Mouse (Mus musculus) R1 (cell line): ENCODE data around the gene Usp24.

ENCODE experiments used
- DNase-seq: peaks from one replicate; pipeline ENCODE4 v3.0.0-alpha.2; 2018; ENCODE audit warnings: low read depth, low spot score

The Usp24 gene

DNA sequence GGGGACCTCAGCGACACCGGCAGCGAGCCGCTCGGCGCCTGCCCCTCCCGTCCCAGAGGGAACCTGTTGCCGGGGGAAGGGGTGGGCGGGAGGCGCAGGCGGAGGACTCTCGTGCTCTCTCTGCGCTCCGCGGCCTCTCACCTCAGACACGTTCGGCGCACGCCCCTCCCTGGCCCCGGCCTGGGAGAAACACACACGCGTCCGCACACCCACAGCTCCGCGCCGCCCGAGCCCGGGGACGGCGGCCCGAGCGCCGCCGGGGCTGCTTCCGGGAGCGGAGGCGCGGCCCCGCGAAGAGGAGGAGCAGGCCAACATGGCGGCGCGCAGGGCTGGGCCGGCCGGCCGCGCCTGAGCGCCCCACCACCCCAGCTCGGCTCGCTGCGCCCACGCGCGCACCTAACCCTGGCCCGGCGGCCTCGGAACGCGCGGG is at the start of gene Usp24:
Gene Usp24, plus strand, starts transcription at position 293 of the 430 bp plus-strand sequence.
- DNase-seq: peak; percentile 64

- DNase-seq: no peak
Observed at GRCm38 (mm10) chr4:106276937-106277336, 39.1 kb upstream of the Usp24 start.

GRCm38 (mm10) chr4:106279177-106279576 is 36.8 kb upstream of the Usp24 start:
- no peak for DNase-seq

DNA sequence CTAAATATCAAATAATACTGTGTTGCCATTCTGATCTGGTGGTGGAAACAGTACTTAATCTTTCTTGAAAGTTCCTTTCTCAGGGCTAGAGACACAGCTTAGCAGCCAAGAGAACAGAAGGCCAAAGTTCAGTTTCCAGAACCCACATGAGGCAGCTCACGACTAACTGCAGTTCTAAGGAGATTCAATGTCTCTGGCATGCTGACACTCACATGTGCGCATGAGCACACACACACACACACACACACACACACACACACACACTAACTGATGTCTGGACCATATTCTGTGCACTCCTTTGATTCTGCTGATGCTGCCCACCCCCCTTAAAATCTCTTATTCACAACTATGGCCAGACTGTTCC is 34.9 kb upstream of the Usp24 start:
- no peak for DNase-seq

GRCm38 (mm10) chr4:106281492-106282122 is 34.4 kb upstream of the Usp24 start:
- peak; percentile 21 for DNase-seq

DNA sequence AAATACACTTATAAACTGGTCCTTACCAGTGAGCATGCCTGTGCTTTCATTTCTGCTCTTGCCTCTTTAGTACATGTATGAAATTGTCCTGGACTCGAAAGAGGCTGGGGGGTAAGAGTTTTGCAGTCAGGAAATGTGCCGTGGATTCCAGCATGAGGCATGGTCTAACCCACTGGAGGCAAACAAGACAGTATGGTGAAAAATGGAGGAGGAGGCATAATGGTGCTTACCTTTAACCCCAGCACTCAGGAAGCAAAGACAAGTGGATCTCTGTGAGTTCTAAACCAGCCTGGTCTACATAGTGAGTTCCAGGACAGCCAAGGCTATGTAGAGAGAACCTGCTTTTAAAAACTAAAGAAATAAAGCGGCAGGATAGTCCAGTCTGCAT is 33.9 kb upstream of the Usp24 start:
- DNase-seq: no peak

DNA sequence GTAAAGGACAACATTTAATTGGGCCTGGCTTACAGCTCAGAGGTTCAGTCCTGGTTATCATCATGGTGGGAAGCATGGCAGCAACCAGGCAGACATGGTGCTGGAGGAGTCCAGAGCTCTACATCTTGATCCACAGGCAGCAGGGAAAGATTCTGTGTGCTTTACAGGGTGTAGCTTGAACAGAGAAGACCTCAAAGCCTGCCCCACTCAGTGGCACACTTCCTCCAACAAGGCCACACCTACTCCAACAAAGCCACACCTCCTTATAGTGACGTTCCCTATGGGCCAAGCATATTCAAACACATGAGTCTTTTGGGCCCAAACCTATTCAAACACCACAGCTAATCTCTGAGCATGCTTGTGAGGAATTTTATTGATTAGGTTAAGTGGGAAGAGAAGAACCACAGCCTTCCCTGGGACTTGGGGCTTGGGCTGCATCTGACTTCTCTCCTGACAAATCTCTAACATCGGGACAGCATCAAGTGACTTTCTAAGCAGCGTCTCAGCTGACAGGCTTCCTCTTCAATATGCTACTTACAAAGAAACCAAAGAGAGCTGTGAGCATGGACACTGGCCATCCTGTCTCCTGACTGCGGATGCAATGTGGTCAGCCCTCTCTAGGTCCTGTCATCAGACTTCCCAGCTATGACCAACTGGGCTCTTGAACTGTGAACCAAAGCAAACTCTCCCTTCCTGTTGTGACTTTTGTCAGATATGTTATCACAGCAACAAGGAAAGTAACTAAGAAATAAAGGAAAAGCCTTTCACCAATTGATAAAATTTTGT is 28.9 kb upstream of the Usp24 start:
- DNase-seq: no peak

- DNase-seq: no peak
Observed at GRCm38 (mm10) chr4:106290201-106290600, 25.8 kb upstream of the Usp24 start.

GRCm38 (mm10) chr4:106292823-106293222 is 23.2 kb upstream of the Usp24 start:
- DNase-seq: no peak

GRCm38 (mm10) chr4:106293378-106294090 is 22.5 kb upstream of the Usp24 start:
- no peak for DNase-seq

DNA sequence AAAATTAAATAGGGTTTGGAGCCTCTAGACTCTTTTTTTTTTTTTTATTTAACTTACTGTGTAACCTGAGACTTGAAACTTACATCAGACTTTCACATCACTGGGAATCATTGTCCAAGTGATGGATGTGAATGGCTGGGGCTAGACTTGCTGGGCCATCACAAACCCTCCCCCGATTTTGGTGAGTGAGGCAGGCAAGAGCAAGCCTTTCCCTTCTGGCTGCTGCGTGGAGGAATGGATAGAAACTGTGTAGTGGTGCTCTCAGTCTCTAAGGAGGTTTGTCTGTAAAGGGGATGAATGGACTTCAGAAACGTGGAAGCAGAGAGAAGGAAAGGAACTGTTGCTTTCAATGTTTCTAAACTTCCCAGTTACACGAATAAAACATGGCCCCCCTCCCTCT is 20.3 kb upstream of the Usp24 start:
- DNase-seq: no peak

- no peak for DNase-seq
Observed at GRCm38 (mm10) chr4:106296412-106297086, 19.5 kb upstream of the Usp24 start.

- no peak for DNase-seq
Observed at GRCm38 (mm10) chr4:106301346-106301745, 14.7 kb upstream of the Usp24 start.

- DNase-seq: no peak
Observed at GRCm38 (mm10) chr4:106308090-106308489, 7.9 kb upstream of the Usp24 start.

- no peak for DNase-seq
Observed at GRCm38 (mm10) chr4:106312651-106313050, 3.4 kb upstream of the Usp24 start.

DNA sequence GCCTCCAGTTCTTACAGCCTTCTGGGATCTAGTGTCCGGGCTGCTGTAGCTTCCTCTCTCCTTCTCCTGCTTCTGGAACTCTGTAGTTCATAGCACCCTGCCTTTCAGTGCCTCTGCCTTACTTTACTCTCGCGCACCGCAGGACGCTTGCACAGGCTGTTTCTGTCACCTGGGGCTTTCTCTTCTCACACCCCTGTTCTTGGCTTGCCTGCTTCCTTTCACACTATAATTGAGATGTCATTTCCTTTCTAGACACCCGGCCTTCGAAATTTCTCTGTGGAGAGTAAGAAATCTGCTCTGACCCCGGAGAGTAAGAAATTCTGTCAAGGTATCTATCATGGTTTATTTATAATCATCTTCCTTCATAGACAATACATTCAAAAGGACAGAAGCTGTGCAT is 2.9 kb upstream of the Usp24 start:
- no peak for DNase-seq

DNA sequence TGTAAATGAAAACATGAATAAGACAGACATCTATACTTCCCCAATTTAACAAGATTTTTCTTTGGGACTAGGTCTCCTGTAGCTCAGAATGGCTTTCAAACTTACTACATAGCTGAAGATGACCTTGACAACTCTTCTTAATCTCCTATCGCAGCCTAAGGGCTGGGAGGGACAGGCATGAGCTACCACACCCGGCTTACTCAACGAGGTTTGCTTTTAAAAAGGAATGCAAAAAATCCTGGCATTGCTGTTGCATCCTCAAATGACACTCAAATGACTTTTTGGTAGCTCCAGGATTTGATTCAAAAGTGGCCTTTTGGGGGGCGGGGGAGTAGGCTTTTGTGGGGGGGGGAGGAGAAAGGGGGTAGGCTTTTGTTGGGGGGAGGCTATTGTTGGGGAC is 2.1 kb upstream of the Usp24 start:
- peak; percentile 81 for DNase-seq

GRCm38 (mm10) chr4:106314291-106314690 is 1.7 kb upstream of the Usp24 start:
- DNase-seq: no peak

- DNase-seq: peak; percentile 51
Observed at GRCm38 (mm10) chr4:106316351-106317178, 552 bp downstream of the Usp24 start.

DNA sequence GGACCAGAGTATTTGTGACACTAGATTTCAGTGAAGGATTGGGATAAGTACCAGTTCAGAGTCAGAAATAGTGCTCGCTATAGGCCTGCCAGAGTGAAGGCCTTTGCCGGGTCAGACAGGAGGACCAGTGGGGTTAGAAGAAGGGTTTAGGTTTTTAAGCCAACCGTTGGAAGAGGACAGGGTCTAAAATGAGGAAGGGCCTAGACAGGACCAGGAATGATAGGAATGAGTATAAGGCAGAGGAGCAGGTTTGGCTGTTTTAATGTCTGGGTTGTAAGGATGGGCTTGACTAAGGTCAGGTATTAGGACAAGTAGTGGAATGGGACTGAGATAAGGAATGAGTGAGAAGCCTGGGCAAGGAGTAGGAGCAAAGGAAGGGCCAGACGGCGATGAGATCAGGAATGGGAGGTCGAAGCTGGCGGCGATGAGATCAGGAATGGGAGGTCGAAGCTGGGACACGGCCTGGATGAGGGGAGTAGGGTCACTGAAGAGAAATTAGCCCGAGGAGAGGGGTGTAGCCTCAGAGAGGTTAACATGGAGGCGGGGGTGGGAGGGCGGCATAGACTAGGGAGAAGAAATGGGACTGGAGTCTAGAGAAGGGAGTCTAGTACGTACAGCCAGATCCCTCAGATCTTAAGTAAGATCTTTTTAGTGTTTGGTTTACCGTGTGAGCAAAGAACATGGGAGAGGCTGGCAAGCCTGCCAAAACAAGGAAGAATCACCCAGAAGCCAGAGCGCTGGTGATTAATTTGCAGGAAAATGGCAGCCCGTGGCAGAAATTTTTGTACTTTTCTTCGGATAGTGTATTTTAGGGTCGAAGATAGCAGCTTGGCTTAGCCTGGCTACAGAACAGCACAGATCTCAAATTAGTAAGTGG is 1.4 kb downstream of the Usp24 start:
- DNase-seq: peak; percentile 40
